Mouse (Mus musculus): ENCODE results near the gene Mrps11. TPM values are rescaled to one million over a fixed set of nuclear protein-coding genes. Genes with fewer than 3 reads are reported as not detected.

Gene Mrps11
- polyA plus RNA-seq (2011; ENCODE audit: insufficient read length, low read depth, missing spikeins), result 25.0 and 32.2 TPM in 2 replicates

GRCm38 (mm10) chr7:78782639-78783581 lies at the start of gene Mrps11, which contains the start of gene Mrpl46:
TSS of gene Mrps11 (plus strand) at chr7:78783119.
TSS of gene Mrpl46 (minus strand) at chr7:78783531.
- no peak for TF ChIP-seq CTCF (IDR thresholded peaks at IDR 0.05; ENCODE audit: borderline replicate concordance, insufficient read depth, low read length)
- TF ChIP-seq POLR2A (IDR thresholded peaks at IDR 0.05; ENCODE audit: low read depth, low read length), result peak; percentile 82
- Histone ChIP-seq H3K4me1 (ENCODE audit: control insufficient read depth, insufficient read depth, low read length) (no peaks in the 10 kb centered on the region), H3K4me3 (ENCODE audit: insufficient read depth, low read length) (peak within 1 kb of the TSS; percentile 99), H3K27ac (ENCODE audit: insufficient read depth, low read length) (peak within 1 kb of the TSS; percentile 36; the same call in 1 of the 2 replicates)

GRCm38 (mm10) chr7:78737196-78737595 lies 45.7 kb upstream of the Mrps11 start:
- Histone ChIP-seq H3K4me1 (ENCODE audit: control insufficient read depth, insufficient read depth, low read length) (no peaks in the 10 kb centered on the region), H3K27ac (ENCODE audit: insufficient read depth, low read length) (no peak overlapping the region), H3K4me3 (ENCODE audit: insufficient read depth, low read length) (no peak overlapping the region)
- TF ChIP-seq POLR2A (IDR thresholded peaks at IDR 0.05; ENCODE audit: low read depth, low read length) (no peak), CTCF (IDR thresholded peaks at IDR 0.05; ENCODE audit: borderline replicate concordance, insufficient read depth, low read length) (no peak)

- no peak within 1 kb of the TSS for H3K4me3 ChIP-seq (ENCODE audit: insufficient read depth, low read length)
- TF ChIP-seq POLR2A (IDR thresholded peaks at IDR 0.05; ENCODE audit: low read depth, low read length) (no peak), CTCF (IDR thresholded peaks at IDR 0.05; ENCODE audit: borderline replicate concordance, insufficient read depth, low read length) (no peak)
- H3K27ac ChIP-seq (ENCODE audit: insufficient read depth, low read length), result no peak within 1 kb of the TSS
- H3K4me1 ChIP-seq (ENCODE audit: control insufficient read depth, insufficient read depth, low read length), result no peaks in the 10 kb centered on the region
Observed at GRCm38 (mm10) chr7:78737614-78738210, 45.2 kb upstream of the Mrps11 start, which contains the start of gene Ntrk3. TSS of gene Ntrk3 (minus strand) at chr7:78738012.

DNA sequence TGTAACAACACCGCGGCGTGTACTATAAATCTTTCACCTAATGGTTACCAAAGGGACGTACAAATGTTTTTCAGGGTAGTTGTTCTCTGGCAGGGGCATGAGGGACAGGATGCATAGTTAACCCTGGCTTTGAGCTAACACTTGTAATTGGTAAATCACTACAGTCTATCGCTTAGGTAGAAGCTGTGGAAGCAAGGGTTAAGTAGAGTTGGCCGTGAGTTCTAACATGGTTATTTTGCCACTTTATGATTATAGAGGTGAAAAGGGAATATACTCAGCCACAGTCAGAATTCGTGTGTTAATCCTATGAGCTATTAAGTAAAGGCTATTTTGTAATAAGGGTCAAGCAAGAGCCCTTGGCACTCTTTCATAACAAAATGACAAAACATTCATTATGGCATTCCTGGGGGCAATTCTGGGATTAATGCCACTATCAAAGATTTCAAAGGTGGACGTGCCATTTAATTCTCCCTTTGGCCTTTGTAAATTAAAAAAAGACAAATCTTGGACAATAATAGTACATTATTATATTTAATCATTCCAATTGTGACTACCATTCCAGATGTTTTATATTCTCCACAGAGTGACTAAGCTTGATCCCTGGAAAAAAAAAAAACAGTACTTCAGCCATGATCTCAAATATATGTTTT lies 43.4 kb upstream of the Mrps11 start:
- no peak for TF ChIP-seq CTCF (IDR thresholded peaks at IDR 0.05; ENCODE audit: borderline replicate concordance, insufficient read depth, low read length)
- no peak for TF ChIP-seq POLR2A (IDR thresholded peaks at IDR 0.05; ENCODE audit: low read depth, low read length)
- Histone ChIP-seq H3K27ac (ENCODE audit: insufficient read depth, low read length) (no peak overlapping the region), H3K4me1 (ENCODE audit: control insufficient read depth, insufficient read depth, low read length) (no peaks in the 10 kb centered on the region), H3K4me3 (ENCODE audit: insufficient read depth, low read length) (no peak overlapping the region)

DNA sequence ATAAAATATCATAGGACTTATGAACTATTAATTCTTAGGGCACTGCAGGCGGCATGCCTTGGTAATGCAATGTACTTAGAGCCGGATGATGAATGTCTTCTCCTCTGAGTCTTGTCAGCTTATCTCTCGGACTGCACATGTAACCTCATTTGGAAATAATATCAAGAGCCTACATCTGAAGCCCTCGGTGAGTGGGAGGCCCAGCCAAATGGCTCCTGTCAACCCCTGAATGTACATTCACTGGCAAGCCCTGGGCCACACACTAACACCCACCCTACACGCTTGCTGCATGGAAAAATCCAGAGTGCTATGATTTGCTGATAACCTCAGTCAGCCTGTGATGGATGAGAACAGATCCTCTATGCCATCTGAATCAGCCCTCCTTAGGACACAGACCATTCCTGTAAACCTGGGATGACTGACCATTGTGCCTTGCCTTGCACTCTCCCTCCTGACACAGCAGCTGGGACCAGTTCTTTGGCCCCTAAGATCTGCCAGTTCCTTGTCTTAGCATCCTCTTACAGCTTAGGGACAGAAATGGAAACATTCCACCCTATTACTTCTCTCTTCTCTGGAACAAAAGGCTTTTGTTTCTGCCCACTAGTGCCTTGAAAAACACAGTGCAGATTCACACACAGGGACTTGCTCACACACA lies 39.1 kb upstream of the Mrps11 start:
- H3K4me3 ChIP-seq (ENCODE audit: insufficient read depth, low read length), result no peak overlapping the region
- no peaks in the 10 kb centered on the region for H3K4me1 ChIP-seq (ENCODE audit: control insufficient read depth, insufficient read depth, low read length)
- TF ChIP-seq CTCF (IDR thresholded peaks at IDR 0.05; ENCODE audit: borderline replicate concordance, insufficient read depth, low read length) (no peak), POLR2A (IDR thresholded peaks at IDR 0.05; ENCODE audit: low read depth, low read length) (no peak)
- H3K27ac ChIP-seq (ENCODE audit: insufficient read depth, low read length), result no peak overlapping the region

DNA sequence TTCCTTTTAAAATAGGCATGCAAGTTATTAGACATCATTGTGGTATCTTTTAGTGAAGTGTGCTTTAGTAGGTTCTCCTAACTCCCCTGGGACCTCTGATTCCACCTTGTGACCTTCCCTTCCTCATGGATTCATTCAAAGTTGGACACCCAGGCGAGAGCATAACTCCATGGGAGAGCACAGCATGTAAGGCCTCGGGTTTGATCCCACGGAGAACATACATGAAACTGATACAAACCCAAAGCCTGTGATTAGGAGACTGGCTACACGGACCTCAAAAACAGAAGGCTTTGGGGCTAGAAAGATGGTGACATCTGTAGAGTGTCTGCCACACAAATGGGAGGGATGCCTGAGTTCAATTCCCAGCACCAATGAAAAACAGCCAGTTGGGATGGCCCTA lies 30.0 kb upstream of the Mrps11 start:
- no peaks in the 10 kb centered on the region for H3K4me1 ChIP-seq (ENCODE audit: control insufficient read depth, insufficient read depth, low read length)
- H3K27ac ChIP-seq (ENCODE audit: insufficient read depth, low read length), result no peak overlapping the region
- no peak overlapping the region for H3K4me3 ChIP-seq (ENCODE audit: insufficient read depth, low read length)
- TF ChIP-seq CTCF (IDR thresholded peaks at IDR 0.05; ENCODE audit: borderline replicate concordance, insufficient read depth, low read length) (no peak), POLR2A (IDR thresholded peaks at IDR 0.05; ENCODE audit: low read depth, low read length) (no peak)

GRCm38 (mm10) chr7:78753752-78754457 lies 29.0 kb upstream of the Mrps11 start:
- no peaks in the 10 kb centered on the region for H3K4me1 ChIP-seq (ENCODE audit: control insufficient read depth, insufficient read depth, low read length)
- H3K27ac ChIP-seq (ENCODE audit: insufficient read depth, low read length), result no peak overlapping the region
- H3K4me3 ChIP-seq (ENCODE audit: insufficient read depth, low read length), result no peak overlapping the region
- TF ChIP-seq CTCF (IDR thresholded peaks at IDR 0.05; ENCODE audit: borderline replicate concordance, insufficient read depth, low read length) (no peak), POLR2A (IDR thresholded peaks at IDR 0.05; ENCODE audit: low read depth, low read length) (no peak)

DNA sequence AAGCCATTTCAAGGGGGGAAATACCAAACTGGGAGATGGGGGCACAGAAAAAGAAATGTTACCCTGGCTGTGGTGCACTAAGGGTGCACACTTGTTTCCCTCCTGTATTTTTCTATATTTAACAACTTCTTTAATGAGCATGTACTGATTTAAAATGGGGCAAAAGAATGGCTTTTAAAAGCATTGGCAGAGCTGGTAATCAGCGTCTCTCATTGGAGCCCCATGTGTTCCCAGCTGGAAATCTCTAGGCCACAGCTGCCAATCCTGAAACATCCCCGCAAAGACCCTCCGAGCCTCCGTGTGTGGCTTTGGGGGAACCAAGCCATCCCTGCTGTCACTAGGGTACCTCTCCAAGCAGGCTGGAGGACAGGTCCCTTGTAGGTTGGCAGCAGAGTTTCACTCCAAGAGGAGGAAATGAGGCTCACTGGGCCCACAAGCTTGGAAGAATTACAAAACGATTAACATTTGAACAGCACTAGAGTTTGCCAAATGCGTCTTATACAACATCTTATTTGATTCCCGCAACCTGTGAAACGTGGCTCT lies 28.4 kb upstream of the Mrps11 start:
- Histone ChIP-seq H3K4me3 (ENCODE audit: insufficient read depth, low read length) (no peak overlapping the region), H3K4me1 (ENCODE audit: control insufficient read depth, insufficient read depth, low read length) (no peaks in the 10 kb centered on the region), H3K27ac (ENCODE audit: insufficient read depth, low read length) (no peak overlapping the region)
- no peak for TF ChIP-seq CTCF (IDR thresholded peaks at IDR 0.05; ENCODE audit: borderline replicate concordance, insufficient read depth, low read length)
- TF ChIP-seq POLR2A (IDR thresholded peaks at IDR 0.05; ENCODE audit: low read depth, low read length), result no peak

Measured in embryonic fibroblast, embryonic 13.5 days (primary cell).